Mouse (Mus musculus): ENCODE measurements around the gene Zcchc14.

Gene Zcchc14

DNA sequence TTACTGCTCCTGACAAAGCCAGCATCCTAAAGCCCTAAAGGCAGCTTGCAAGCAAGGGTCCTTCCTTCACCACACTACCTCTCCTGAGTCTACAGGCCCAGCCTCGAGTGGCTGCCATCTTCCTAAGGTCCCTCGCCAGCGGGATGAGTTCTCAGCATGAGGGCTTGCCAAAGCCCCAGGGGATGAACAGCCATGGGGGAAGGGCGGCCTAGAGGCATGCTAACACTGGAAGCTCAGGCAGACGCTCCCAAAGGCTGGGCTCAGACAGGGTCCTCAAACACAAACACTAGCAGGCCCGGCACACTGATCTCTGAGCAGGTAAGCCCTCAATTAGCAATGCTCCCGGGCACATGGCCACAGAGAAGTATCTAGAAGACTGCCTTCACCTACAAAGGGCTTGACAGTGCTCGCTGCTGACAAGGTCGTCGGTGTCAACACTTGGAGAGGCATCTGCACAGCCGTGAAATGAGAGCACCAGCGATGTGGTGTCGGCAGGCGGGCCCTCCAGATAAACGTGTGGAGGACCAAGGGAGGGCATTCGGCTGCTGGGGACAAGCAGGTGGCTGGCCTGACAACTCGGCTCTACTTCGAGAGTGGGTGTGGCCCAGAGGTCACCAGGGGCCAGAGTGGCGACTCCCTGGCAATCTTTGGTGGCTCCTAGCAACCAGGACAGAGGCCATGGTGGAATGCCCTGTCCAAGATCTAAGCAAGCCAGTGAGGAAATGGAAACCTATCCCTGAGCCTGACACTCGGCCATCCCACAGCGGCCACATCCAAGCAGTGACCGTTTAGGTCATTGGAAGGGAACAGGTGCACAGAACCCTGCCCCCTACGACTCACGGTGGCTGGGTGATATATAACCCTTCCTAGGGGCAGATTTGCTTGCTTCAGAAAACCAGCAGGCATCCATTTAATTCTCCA lies 101.4 kb downstream of the Zcchc14 start:
- DNase-seq (ENCODE audit: low read depth) = no peak

GRCm38 (mm10) chr8:121550056-121550455 lies 102.6 kb downstream of the Zcchc14 start:
- no peak for DNase-seq (ENCODE audit: low read depth)

Data from c-Kit-positive CD71-positive TER-119-negative erythroid progenitor cells, embryonic 14.5 days (primary cell).